Mouse (Mus musculus): ENCODE data around the gene Gm17018. TPM values are rescaled to one million over a fixed set of nuclear protein-coding genes. Genes with fewer than 3 reads are reported as not detected.

The Gm17018 gene
- polyA plus RNA-seq, 1 experiment: not detected

DNA sequence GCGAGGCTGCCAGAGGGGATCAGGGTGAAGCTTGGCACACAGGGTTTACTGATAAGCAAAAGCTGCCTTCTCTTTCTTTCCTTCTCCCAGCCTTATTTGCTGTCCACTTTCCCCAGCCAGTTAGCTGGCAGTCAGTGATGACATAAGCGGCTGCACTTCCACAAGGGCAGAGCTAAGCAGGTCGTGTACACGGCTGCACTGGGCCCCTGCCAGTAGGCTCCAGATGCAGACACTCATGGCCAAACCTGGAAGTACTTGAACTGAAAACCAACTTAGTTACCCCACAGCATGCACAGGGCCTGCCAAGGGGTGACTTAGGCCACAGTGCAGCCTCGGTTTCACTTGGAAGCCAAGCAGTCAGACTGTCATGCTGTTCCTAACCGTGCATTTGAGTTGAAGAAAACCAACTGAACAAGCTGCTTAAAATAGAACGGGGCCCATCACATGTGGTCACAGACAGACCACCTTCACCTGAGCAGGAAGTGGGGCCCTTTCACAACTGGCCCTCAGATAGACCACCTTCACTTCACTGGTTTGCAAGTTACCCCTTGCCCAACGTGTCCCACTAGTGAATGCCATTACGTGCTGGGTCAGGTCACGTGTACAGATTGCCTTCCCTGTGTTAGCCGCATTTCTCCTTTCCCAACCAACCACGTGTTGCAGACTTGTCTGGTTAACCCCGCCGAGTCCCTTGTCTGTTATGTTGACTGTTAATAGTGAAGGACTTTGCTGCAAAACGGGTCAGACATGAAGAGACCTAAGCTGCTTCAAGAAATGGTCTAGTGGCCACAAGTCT, 30.0 kb upstream of the Gm17018 start:
- TF ChIP-seq CTCF (IDR thresholded peaks at IDR 0.05; ENCODE audit: insufficient read depth, low read depth, low read length) (no peak), POLR2A (IDR thresholded peaks at IDR 0.05; ENCODE audit: insufficient read depth, low read depth, low read length) (no peak)
- Histone ChIP-seq H3K4me1 (ENCODE audit: control insufficient read depth, insufficient read depth, low read length) (peaks cover 16% of the 10 kb centered on the region), H3K4me3 (ENCODE audit: insufficient read depth, low read depth, low read length) (no peak overlapping the region), H3K27ac (ENCODE audit: insufficient read depth, low read depth, low read length) (no peak overlapping the region)
- 85% methylated on average over 15 of the region's 15 CpGs for WGBS

DNA sequence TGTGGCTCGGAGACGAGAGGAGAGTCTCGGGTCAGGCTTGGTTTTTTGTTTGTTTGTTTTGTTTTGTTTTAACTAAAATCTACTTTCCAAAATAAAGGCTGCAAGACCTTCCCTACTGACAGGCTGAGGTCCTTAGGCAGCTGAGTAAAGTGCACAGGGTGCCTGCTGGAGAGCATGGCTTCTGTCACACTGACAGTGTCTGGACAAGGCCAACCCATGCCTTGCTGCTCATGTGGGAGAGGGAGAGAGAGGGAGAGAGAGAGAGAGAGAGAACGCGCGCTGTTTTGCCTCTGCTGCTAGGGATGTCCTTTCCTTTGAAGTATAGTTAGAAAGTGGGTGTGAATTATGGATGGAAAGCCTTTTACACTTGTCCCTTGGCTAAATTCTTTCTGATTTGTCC, 28.9 kb upstream of the Gm17018 start:
- no peak overlapping the region for H3K4me3 ChIP-seq (ENCODE audit: insufficient read depth, low read depth, low read length)
- 88% methylated on average over 6 of the region's 6 CpGs for WGBS
- no peak overlapping the region for H3K27ac ChIP-seq (ENCODE audit: insufficient read depth, low read depth, low read length)
- peaks cover 16% of the 10 kb centered on the region for H3K4me1 ChIP-seq (ENCODE audit: control insufficient read depth, insufficient read depth, low read length)
- TF ChIP-seq CTCF (IDR thresholded peaks at IDR 0.05; ENCODE audit: insufficient read depth, low read depth, low read length): no peak
- no peak for TF ChIP-seq POLR2A (IDR thresholded peaks at IDR 0.05; ENCODE audit: insufficient read depth, low read depth, low read length)

DNA sequence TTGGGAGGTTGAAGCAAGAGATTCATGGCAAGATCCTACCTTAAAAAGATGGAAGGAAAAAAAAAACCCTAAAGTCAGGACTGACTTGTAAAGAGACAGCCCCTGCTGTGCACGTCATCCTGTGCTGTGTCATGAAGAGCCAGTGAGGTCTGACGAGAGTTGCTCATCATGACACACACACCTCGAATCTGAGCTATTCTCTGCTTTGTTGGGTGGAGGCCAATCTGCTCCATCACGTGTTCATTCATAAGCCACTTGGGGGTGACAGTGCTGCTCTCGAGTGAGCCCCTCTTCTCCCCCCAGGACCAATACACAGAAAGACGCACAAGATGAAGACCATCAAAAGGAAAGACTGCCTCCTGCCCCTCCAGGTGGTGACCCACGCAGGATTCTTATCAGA, 26.8 kb upstream of the Gm17018 start:
- 53% methylated on average over 7 of the region's 7 CpGs for WGBS
- no peak overlapping the region for H3K27ac ChIP-seq (ENCODE audit: insufficient read depth, low read depth, low read length)
- peaks cover 16% of the 10 kb centered on the region for H3K4me1 ChIP-seq (ENCODE audit: control insufficient read depth, insufficient read depth, low read length)
- TF ChIP-seq POLR2A (IDR thresholded peaks at IDR 0.05; ENCODE audit: insufficient read depth, low read depth, low read length) (no peak), CTCF (IDR thresholded peaks at IDR 0.05; ENCODE audit: insufficient read depth, low read depth, low read length) (no peak)
- H3K4me3 ChIP-seq (ENCODE audit: insufficient read depth, low read depth, low read length): no peak overlapping the region

DNA sequence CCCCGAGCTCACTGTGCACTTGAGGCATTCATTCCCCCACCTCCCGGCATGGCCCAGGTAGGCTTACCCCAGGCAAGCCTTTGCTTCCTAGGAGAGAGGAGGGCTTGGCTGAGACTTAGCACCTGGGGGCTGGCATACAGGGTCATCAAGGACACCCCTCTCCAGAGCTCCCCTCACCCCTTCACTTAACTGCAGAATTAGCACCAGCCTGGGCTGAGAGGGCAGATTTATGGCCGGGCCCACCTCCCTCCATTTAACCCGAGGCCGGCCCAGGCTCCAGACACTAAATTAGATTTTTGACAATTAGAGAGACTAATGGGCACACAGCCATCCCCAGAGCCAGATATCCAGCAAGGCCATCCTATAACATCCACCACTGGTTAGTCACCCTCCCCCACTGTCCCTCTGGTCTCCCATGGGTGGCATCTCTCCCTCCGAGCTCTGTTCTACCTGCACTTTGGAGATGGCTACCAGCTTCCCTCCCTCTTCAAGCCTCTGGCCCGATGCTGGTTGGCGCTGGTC, 25.1 kb upstream of the Gm17018 start:
- WGBS: 82% methylated on average over 8 of the region's 8 CpGs
- peaks cover 10% of the 10 kb centered on the region for H3K4me1 ChIP-seq (ENCODE audit: control insufficient read depth, insufficient read depth, low read length)
- TF ChIP-seq CTCF (IDR thresholded peaks at IDR 0.05; ENCODE audit: insufficient read depth, low read depth, low read length): no peak
- no peak for TF ChIP-seq POLR2A (IDR thresholded peaks at IDR 0.05; ENCODE audit: insufficient read depth, low read depth, low read length)
- no peak overlapping the region for H3K4me3 ChIP-seq (ENCODE audit: insufficient read depth, low read depth, low read length)
- no peak overlapping the region for H3K27ac ChIP-seq (ENCODE audit: insufficient read depth, low read depth, low read length)

DNA sequence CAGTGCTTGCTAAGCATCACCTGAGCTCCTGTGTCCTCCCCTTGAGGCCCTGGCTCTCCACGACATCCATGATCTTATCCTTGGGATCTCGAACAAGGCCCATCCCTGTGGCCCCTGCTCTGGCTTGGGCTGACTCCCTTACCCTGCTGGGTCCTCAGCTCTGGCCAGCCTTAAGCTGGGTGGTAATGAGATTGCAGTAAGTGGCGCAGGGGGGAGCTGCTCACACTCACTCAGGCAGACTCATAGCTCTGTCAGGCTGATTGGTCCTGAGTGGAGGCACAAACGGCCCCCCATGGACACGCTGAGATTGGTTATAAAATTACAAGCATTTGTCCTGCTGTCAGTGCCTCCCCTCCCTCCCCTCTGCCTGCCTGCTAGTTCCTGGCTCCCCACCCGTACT, 24.5 kb upstream of the Gm17018 start:
- H3K27ac ChIP-seq (ENCODE audit: insufficient read depth, low read depth, low read length): no peak overlapping the region
- peaks cover 16% of the 10 kb centered on the region for H3K4me1 ChIP-seq (ENCODE audit: control insufficient read depth, insufficient read depth, low read length)
- TF ChIP-seq POLR2A (IDR thresholded peaks at IDR 0.05; ENCODE audit: insufficient read depth, low read depth, low read length) (no peak; the same call in 1 of the 2 replicates), CTCF (IDR thresholded peaks at IDR 0.05; ENCODE audit: insufficient read depth, low read depth, low read length) (no peak)
- 61% methylated on average over 6 of the region's 6 CpGs for WGBS
- H3K4me3 ChIP-seq (ENCODE audit: insufficient read depth, low read depth, low read length): no peak overlapping the region

DNA sequence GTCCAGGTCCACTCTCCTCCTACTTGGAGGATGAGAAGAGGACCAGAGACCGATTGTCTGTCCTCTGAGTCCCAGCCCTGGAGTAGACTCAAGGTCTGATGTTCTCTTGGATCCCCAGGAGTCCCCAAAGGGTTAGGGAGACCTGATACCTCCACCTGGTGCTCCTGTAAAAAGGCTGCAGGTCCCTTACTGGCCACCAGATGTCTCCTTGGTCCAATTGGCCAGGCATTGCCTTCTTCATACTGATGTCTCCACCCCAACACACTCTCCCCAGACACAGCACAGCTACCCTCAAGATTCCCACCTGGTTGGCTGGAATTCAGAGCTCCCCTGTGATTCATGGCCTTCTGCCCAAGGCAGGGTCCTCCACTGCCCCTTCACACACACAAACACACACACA, 22.9 kb upstream of the Gm17018 start:
- peaks cover 24% of the 10 kb centered on the region for H3K4me1 ChIP-seq (ENCODE audit: control insufficient read depth, insufficient read depth, low read length)
- WGBS: 71% methylated on average over 1 of the region's 1 CpGs
- no peak overlapping the region for H3K27ac ChIP-seq (ENCODE audit: insufficient read depth, low read depth, low read length)
- H3K4me3 ChIP-seq (ENCODE audit: insufficient read depth, low read depth, low read length): no peak overlapping the region
- 0 out of 2 replicates have a peak, but pooled peaks have one; percentile 6 for TF ChIP-seq CTCF (IDR thresholded peaks at IDR 0.05; ENCODE audit: insufficient read depth, low read depth, low read length)
- TF ChIP-seq POLR2A (IDR thresholded peaks at IDR 0.05; ENCODE audit: insufficient read depth, low read depth, low read length): no peak

DNA sequence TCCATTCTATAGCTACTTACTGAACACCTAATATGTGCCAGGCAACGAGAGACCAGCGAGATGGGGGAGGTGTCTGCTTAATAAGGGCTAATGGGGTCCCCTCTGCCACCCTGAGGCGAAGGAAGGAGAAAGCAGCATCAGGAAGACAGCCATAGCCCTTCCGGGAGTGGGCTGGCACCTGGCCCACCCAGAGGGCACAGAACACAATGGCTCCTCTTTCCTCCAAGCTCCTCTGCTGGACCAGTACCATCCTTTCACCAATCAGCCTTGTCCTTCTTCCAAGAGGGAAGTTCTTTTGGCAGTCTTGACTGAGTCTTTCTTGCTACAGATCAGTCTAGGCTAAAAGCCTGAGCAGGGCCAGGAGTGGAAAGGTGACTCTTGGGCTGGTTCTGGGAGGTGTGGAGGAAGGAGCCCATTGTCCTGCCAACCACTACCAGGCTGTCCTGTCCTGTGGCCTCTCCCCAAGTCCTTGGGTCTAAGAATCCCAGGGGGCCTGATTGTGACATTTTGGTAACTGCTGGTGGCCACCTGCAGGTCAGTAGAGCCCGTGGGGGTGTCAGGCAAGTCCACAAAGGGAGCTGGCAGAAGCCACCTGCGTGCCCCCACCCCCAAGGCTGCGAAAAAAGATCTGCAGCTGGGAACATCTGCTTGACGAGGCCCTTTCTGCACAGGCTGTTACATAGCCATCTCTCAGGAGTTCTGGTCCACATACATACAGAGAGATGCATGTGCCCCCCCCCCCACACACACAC, 19.6 kb upstream of the Gm17018 start:
- H3K27ac ChIP-seq (ENCODE audit: insufficient read depth, low read depth, low read length): no peak overlapping the region
- peaks cover 26% of the 10 kb centered on the region for H3K4me1 ChIP-seq (ENCODE audit: control insufficient read depth, insufficient read depth, low read length)
- peak overlapping the region; percentile 20; the same call in 1 of the 2 replicates for H3K4me3 ChIP-seq (ENCODE audit: insufficient read depth, low read depth, low read length)
- TF ChIP-seq CTCF (IDR thresholded peaks at IDR 0.05; ENCODE audit: insufficient read depth, low read depth, low read length) (no peak), POLR2A (IDR thresholded peaks at IDR 0.05; ENCODE audit: insufficient read depth, low read depth, low read length) (no peak)
- WGBS: 24% methylated on average over 8 of the region's 8 CpGs

DNA sequence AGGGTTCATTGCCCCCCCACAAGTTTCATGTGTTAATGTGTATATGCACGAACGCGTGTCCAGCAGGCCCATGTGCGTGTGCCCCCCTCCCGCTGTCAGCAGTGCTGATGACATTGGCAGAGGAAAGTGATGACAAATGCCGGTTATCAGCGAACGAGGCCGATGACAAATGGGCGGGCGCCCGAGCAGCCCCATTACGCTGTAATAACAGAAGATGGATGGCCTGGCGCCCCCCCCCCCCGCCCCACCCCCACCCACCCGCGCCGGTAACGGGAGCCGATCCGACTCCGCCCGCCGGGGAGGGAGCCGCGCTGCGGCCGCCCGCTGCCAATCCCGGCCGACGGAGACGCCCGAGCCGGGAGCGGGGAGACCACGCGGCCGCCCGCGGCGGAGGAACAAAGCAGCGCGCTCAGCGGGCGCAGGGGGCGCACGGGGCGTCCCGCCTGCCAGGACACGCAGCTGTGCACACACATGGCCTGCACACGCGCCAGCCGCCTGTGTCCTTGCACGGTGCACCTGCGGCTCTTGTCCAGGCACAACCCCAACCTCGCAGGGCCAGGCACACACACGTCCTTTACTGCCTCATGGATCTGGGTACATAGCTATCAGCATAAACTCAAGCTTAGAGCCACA, 18.9 kb upstream of the Gm17018 start:
- 1% methylated on average over 37 of the region's 58 CpGs for WGBS
- H3K27ac ChIP-seq (ENCODE audit: insufficient read depth, low read depth, low read length): no peak overlapping the region
- peaks cover 26% of the 10 kb centered on the region for H3K4me1 ChIP-seq (ENCODE audit: control insufficient read depth, insufficient read depth, low read length)
- TF ChIP-seq POLR2A (IDR thresholded peaks at IDR 0.05; ENCODE audit: insufficient read depth, low read depth, low read length) (no peak), CTCF (IDR thresholded peaks at IDR 0.05; ENCODE audit: insufficient read depth, low read depth, low read length) (no peak)
- H3K4me3 ChIP-seq (ENCODE audit: insufficient read depth, low read depth, low read length): peak overlapping the region; percentile 43
